Mouse (Mus musculus) kidney, postnatal 25 days (tissue): ENCODE data around the gene Ppm1l.
"Not testable (repeated sequence)": the region's sequence is repeated elsewhere in the genome, so short reads cannot be mapped to it uniquely, and the experiment has no call there.

Source experiments
- DNase-seq, 2 experiments: peaks; one replicate each; pipeline ENCODE4 v3.0.0; 2021; ENCODE audit warnings: mixed read lengths in 2 of 2

The Ppm1l gene

DNA sequence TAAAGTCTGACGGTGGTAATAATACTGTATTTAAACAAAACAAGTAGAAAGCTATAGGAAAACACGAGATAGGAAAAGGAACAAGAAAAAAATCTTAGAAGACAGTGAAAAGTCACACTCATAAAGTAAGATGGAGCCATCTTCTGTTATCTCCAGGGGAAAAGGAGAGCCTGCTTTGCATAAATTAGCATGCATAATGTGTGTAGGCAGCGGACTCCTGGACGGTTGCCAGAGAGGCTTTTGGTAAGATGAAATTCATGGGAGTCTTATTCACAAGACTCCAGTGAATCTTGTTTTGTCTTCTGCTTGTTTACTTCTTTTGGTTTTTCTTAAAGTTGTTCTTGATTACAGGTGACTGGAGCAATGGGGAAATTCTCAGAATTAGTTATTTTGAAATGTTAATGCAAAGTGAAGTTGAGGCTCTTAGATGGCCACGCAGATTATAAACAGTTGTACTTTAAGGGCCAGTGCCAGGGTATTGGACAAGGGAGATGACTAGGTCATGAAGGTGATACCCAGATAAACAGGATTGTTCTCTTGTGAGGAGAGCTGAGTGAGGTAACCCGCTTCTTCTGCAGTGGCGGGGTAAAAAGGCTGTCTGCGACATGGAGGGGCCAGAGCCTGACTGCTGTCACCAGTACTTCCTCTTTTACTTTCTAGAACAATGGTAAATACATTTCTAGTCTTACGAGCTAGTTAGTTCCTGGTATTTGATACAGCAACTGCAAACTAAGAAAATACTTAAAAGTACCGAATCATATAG is 57.1 kb downstream of the Ppm1l start:
- DNase-seq: peak in 1 of 2 experiments; percentile 20

DNA sequence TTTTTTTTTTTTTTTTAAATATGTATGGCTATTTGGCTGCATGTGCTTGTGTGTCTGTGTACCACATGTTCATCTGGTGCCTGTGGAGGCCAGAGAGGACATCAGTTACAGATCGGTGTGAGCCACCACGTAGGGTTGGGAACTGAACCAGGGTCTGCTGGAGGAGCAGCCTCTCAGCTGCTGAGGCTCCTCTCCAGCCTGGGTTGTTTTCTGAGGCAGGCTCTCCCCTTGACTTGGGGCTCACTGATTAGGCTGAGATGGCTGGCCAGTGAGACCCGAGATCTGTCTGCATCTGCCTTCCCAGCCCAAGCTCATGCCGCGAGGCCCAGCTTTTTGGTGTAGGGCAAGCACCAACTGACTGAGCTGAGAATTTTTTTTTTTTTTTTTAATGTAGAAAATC is 57.9 kb downstream of the Ppm1l start:
- no peak for DNase-seq

DNA sequence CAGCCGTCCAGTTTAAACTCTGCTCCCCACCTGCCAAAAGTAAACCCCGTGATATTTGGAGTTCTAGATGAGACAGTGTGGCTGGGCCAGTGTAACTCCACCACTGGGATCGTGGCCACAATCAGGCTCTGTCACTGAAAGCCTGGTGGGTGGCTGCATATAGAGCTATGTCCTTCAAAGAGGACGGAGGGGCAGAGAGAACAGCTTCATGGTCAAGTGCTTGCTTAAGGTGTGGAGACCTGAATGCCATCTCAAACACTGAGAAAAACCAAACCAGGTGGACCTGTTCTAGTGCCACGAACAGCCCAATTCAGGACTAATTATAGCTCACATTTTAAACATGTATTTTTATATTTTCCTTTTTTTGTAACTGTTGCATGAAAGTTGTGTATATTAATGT is 58.3 kb downstream of the Ppm1l start:
- DNase-seq: no peak

DNA sequence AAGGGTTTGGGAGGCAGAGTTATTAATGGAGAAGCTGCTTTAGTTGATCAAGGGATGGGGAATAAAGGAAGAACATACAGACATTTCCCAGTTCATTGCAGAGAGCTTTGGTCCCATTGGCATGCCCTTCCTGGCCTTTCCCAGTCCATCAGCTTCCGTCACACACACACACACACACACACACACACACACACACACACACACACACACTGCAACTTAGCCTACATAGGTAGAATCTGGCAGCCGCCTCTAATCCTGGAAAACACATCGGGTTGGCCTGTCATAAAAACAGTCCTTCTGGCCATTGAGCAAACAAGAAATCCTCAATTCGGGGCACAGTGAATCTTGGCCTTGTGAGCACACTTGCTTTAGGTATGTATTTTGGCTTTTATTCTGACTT is 64.6 kb downstream of the Ppm1l start:
- DNase-seq: no peak

DNA sequence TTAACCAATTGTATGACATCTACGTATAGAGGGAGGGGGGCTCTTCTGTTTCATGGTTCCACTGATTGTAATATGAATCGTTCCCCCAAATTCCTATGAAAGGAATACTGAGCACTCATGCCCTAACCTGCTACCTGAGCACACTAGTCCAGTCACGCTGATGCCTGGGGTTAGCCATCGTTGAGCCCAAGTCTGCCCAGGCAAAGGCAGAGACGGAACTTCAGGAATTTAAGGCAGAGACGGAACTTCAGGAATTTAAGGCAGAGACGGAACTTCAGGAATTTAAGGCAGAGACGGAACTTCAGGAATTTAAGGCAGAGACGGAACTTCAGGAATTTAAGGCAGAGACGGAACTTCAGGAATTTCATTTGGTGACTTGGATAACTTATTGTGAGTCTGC is 75.2 kb downstream of the Ppm1l start:
- not testable (repeated sequence) for DNase-seq

DNA sequence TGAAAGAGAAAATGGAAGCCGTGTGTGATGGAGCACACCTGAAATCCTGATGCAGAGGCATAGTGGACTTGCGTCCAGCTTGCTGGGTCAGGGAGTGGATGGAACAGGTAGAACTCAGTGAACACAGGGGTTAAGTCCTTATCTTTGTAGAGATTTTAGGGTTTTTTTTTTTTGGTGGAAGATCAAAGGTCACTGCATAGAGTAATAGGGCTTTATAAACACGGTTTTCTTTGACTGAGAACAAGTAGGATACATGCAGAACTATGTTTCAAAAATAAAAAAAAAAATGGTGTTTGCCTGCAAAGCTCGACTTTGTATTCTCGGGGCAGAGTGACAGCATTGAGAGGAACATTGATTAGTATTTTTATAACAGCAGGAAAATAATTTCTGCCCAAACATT is 75.6 kb downstream of the Ppm1l start:
- DNase-seq: no peak

DNA sequence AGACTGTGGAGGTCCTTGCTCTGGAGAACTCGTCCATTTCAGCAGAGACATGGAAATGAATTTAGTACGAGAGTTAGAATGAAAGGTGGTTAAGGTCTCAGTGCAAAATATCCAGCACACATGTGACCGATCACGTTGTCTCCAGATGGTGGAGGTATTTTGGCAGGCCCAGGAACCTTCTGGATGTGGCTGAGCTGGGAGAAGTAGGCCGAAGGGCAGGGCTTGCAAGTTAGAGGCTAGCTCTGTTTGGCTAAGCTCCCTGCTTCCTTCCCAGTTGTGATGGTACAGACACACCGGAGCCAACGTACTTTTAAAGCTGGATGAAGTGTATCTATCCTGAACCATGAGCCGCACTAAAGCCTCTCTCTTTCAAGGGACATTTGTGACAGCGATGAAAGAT is 76.4 kb downstream of the Ppm1l start:
- DNase-seq: no peak

DNA sequence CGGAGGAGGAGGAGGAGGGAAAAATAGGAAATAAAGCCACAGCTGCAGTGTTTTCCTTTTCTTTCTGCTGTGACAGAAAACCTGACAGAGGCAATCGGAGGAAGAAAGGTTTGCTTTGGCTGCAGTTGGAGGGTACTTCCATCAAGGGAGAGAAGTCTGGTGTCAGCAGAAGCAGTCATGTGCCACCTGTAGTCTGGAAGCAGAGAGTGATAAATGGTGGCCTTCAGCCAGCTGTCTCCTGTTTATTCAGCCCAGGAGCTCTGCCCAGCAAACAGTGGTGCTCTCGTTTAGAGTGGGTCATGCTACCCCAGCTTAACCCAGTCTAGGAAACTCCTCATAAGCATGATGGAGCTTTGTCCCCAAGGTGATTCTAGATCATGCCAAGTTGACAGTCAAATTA is 77.3 kb downstream of the Ppm1l start:
- no peak for DNase-seq

DNA sequence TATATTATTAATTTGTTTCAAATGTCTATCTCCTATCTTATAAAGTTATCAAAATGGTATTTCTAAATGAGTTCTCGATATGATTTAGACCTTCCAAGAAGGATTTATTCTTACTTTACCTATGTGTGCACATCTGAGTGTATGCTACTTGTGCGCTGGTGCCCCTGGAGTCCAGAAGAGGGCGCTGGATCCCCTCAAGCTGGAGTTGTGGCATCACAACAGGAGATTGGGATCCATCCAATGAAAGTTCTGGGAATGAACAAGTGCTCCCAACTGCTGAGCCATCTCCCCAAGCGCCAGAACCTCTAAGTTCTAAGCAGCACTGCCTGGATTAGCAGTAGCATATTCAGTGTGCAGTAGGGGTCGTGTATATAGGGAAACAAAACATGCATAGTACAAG is 78.4 kb downstream of the Ppm1l start:
- DNase-seq: no peak

DNA sequence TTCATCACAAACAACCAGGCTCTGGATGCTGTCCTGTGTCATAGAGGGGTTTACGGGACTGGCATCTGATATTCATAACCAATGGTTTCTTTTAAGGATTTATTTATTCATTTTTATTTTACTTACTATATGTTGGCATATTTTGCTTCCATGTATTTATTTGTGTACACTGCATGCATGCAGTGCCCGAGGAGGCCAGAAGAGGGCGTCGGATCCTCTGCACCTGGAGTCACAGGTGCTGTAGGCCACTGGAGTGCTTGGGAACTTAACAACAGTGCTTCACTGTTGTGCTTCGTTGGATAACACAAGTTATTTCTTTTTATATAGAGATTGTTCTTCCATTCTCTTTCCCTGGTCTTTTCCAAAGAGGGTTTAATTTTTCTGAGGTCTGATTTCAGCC is 81.1 kb downstream of the Ppm1l start:
- no peak for DNase-seq

DNA sequence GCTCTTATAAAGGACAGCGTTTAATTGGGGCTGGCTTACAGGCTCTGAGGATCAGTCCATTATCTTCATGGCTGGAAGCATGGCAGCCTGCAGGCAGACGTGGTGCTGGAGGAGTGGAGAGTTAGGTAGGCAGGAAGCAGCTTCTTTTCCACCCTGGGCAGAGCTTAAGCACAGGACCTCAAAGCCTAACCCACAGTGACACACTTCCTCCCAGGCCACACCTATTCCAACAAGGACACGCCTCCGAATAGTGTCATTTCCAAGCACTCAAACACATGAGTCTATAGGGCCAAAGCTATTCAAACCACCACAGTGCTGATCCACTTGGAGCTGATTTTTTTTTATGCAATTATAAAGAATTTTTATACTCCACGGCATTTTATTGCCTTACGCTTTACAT is 82.7 kb downstream of the Ppm1l start:
- no peak for DNase-seq

DNA sequence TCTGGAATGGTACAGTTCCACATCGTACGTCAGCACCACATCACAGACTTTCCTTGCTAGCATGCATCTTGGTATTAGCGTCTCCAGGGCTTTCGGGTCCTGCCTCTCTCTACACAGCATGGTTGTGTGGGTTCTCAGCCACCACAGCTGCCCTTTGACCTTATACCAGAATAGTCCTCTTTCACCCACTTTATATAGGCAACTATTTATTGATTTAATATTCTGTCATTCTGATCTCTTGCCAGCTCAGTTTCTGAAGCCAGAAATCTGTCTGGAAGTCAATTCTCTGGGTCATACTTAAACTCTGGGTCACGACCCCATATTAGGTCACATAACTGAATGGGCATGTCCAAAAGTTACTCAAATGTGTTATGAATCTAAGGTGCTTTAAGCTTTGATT is 86.5 kb downstream of the Ppm1l start:
- DNase-seq: no peak

DNA sequence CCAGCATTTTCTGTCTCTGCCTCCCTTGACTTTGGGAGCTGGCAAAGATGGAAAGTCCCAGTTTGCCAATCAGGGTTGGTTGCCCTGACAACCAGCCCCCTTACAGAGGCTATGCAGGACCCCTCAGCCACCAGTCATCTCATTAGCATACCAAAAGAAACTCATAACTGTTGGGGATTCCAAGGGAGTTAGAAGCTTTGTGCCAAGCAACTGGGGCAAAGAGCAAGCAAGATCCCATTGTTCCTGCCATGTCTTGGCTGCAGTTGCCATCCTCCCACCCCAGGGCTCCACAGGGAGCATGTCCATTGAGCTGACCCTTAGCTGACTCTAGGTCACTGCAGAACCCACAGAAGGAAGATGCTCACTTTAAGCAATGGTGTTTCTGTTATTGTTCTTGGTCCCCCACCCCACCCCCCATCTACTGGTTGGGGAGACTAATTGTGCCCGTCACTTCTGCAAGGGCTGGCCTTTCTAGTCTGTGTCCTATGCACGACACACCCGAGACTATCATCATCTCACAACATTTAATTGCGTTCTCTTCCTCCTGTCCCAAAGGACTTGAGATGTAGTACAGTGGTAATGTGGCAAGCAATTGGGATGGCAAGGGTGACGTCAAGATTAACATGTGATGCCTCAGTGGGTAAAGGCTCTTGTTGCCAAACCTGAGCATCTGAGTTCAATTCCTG is 89.7 kb downstream of the Ppm1l start:
- DNase-seq: no peak

DNA sequence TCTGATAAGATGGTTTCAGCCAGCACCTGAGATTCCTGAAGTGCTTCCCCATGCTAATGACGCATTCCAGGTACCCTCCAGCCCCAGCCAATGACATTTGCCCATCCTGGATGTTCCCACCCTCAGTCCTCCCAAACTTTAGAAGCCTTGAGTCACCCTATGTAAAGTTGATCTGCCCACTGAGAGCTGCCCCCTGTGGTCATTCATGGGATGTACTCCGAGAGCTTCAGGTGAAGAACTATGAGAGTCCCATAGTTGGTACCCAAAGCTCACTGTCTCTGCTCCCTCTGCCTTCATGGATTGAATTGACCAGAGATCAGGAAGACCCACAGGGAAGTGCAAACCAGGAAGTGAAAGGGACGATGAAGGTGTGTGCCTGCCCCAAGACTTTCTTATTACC is 91.4 kb downstream of the Ppm1l start:
- DNase-seq: no peak

DNA sequence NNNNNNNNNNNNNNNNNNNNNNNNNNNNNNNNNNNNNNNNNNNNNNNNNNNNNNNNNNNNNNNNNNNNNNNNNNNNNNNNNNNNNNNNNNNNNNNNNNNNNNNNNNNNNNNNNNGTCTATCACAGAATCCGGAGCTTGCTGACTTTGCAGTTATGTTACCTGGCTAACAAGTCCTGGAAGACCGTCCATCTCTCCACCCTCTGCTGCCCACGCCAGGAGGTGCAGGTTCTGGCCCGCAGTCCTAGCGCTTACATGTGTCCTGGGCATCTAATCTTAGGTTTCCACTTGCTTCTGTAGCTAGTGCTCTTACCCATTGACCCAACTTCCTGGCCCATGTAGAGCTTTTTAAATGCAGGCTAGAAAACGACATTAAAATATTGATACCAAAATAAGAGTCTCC is 99.5 kb downstream of the Ppm1l start:
- no peak for DNase-seq

DNA sequence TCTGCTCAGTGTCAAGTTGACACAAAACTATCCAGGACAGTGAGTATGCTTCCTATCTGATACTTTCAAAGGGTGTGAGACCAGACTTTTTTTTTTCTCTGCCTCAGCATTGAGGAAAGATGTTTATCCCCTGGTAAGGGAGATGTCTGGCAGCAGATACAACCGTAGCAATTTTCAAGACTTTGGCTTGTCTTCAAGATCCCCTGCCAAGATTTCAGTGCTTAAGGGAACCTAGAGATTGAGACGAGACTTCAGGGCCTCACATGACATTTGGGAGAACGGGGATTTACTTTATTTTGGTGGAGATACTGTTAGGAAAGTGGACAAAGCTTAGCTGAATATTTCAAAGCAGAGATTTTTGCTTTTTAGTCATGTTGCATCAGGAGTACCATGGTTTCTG is 106.1 kb downstream of the Ppm1l start:
- DNase-seq: no peak

DNA sequence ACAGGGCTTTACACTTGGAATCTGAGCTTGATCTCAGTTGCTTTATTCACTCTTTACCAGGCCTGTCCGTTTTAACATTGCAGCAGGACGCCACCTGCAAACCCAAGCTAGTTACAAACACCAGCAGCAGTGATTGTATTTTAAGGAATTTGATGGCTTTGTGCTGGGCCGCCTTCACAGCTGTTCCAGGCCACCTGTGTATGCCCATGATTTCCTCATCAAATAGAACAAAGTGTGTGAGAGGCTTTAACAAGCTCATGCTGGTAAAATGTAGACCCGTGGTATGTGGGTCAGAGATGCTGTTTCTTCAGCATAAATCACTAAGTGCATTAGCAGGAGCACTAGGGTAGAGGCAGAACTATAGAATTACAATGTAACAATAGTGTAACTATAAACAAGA is 106.7 kb downstream of the Ppm1l start:
- peak in 1 of 2 experiments; percentile 16 for DNase-seq

DNA sequence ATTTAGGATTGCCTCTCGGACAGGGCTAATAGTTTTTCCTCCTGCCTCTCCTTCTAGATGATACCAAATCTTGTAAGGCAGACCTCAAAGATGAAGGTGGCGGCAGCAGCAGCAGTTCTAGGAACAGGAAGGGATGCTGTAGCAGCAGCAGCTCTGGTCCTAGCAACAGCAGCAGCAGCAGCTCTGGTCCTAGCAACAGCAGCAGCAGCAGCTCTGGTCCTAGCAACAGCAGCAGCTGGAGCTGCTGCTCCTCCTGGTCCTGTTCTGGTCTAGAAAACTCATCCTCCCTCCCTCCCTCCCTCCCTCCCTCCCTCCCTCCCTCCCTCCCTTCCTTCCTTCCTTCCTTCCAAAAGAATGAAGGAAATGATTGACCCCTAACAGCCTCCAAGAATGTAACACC is 108.1 kb downstream of the Ppm1l start:
- not testable (repeated sequence) for DNase-seq

DNA sequence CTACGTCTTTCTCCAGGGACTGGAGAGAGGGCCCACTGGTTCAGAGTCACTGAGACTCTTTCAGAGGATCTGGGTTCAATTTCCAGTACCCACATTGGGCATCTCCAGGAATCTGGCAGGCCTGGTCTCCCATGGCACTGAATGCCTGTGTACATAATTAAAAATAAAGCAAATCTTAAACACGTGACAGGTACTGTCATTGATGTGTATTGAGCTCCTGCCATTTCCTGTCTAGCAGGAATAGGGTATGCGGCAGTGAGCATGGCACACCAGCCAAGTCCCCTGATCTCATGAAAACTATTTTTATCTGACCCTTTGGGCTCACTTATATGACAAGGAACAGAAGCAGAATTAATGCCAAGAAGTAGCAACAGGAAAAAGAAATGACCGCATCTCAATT is 110.6 kb downstream of the Ppm1l start:
- DNase-seq: no peak

DNA sequence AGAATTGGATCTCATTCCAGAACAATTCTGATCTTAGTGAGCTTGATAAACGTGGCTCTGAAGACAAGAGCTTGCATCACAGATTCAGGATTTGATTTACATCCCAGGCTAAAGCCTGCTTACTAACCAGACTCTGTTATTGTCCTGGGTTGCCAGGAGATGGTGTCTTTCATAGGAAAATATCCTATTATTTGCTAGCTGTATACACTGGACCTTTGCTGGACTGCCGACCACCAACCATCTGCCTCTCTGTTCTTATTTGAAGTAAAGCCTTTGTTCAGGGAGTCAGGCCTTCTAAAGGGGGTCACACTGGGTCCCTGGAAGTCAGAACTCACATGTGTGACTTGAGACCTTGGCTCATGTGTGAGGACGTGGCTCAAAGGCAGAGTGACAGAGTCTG is 111.6 kb downstream of the Ppm1l start:
- no peak for DNase-seq

DNA sequence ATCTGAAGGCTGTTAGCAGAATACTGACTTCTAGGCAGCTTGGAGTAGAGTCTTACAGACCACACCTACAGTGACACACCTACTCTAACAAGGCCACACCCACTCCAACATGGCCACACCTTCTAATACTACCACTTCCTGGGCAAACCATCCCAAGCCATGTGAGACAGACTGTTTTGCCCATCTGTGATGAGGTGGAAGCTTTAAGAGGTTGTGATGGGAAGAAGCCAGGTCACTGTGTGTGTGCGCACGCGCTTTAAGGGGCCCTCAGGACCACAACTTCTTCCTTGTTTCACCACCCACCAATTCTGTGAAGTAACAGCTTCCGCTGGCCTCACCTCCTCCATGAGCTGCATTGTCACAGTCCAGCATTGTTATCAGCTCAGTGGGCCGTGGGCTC is 112.7 kb downstream of the Ppm1l start:
- no peak for DNase-seq

DNA sequence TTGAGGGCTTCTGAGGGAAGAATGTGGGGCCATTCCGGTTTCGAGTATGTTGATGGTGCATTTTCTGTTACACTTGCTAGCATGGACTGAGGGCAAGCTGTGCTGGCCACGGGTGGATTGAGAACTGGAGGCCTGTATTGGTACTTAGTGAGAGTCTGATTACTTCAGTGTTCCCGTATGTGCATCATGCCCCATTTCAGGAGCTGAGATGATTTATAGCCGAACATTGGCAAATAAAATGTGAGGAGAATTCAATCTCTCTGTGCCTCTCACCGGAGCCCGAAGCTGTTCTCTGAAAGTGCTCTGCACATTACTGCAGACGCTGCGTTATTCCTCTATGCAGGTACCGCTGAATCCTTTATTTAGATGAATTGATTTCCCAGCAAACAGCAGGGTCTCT is 116.9 kb downstream of the Ppm1l start:
- DNase-seq: no peak

DNA sequence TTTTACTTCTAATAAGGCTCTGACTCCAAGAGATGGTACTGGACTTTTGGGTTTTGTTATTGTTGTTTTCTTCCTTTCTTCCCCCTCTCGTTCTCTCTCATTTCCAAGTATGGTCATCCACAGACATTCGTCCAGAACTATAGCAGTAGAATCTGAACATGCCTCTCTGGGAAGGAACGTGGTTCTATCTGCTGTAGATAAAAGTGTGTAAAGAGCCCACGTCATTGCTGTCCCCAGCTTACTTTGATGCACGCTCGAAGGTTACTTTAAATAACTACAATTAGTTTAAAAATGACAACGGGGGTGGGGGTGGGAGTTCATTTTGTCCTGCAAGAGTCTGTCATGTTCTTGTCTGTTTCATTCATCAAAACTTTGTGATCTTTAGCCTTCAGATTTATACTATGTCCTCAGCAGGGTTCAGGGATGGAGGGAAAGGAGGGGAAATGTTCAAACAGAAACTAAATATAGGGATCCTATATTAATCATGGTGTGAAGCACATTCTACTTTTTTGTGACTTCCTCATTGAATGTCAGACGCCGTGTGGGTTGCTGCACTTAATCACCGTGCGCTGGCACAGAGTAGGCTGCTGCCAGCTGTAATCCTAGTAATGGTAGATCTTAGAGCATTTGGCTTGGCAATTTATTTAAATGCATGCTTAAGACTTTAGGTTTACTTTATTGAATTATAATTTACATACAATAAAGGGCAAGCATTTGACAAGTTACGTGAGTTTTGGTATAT is 122.3 kb downstream of the Ppm1l start:
- no peak for DNase-seq

DNA sequence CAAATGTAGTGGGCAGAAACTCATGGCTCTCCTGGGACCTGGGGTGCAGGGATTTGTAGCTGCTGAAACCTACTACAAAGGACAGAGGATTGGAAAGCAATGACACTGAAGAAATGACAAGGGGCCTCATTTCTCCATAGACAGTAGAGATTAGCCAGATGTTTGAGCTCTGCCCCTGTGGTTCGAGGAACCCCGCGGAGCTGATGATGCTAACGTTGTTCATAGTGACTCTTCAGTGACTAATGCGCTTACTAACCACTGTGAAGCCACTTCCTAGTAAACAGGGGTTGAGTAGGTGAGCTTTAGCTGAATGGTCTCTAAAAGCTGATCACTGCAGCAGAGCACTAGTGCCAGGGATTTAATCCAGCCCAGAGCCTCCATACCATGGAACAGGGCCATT is 124.1 kb downstream of the Ppm1l start:
- no peak for DNase-seq
